Mouse (Mus musculus): ENCODE results near the gene Defa37. TPM values are rescaled to one million over a fixed set of nuclear protein-coding genes. Genes with fewer than 3 reads are reported as not detected.
"Not testable (repeated sequence)": the region's sequence is repeated elsewhere in the genome, so short reads cannot be mapped to it uniquely, and the experiment has no call there.

Gene Defa37
- not detected in 2 replicates for polyA plus RNA-seq (2012; rRNA removed)

DNA sequence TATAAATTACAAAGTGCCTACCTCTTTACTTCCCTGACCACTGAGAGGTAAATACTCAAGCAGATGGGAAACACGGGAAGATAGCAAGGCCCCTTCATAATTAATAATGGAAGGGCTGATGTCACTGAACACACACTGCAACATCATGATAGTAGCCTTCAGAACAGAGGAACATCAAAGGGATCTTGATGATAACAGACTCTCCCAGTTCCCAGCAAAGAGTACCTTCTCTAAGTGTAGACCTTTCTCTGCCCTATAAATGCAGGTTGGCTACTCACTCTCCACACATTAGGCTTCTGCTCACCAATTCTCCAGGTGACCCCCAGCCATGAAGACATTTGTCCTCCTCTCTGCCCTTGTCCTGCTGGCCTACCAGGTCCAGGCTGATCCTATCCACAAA lies at the start of gene Defa37:
Gene Defa37, plus strand, starts transcription at position 301 of the 400 bp plus-strand sequence.
- H3K4me3 ChIP-seq (ENCODE audit: insufficient read depth, low read depth, low read length); H3K27me3 ChIP-seq (replicated peaks; ENCODE audit: control insufficient read depth, insufficient read depth, low read length); H3K36me3 ChIP-seq (ENCODE audit: control insufficient read depth, insufficient read depth, low read length); DNase-seq; H3K27ac ChIP-seq (ENCODE audit: insufficient read depth, low read depth, low read length); H3K4me1 ChIP-seq (ENCODE audit: control insufficient read depth, insufficient read depth, low read length): not testable (repeated sequence)
- WGBS: no CpG with 5 or more reads among the region's 1 CpGs

DNA sequence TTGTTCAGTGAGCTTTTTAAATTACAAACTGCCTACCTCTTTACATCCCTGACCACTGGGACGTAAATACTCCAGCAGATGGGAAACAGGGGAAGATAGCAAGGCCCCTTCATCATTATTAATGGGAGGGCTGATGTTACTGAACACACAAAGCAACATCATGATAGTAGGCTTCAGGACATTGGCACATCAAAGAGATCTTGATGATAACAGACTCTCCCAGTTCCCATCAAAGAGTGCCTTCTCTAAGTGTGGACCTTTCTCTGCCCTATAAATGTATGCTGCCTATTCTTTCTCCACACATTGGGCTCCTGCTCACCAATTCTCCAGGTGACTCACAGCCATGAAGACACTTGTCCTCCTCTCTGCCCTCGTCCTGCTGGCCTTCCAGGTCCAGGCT lies 36.5 kb upstream of the Defa37 start, which contains the start of gene Defa32:
Gene Defa32, plus strand, starts transcription at position 301 of the 400 bp plus-strand sequence.
- DNase-seq; H3K36me3 ChIP-seq (ENCODE audit: control insufficient read depth, insufficient read depth, low read length); H3K27me3 ChIP-seq (replicated peaks; ENCODE audit: control insufficient read depth, insufficient read depth, low read length); H3K4me3 ChIP-seq (ENCODE audit: insufficient read depth, low read depth, low read length); H3K27ac ChIP-seq (ENCODE audit: insufficient read depth, low read depth, low read length); H3K4me1 ChIP-seq (ENCODE audit: control insufficient read depth, insufficient read depth, low read length): not testable (repeated sequence)
- WGBS: no CpG with 5 or more reads among the region's 2 CpGs

DNA sequence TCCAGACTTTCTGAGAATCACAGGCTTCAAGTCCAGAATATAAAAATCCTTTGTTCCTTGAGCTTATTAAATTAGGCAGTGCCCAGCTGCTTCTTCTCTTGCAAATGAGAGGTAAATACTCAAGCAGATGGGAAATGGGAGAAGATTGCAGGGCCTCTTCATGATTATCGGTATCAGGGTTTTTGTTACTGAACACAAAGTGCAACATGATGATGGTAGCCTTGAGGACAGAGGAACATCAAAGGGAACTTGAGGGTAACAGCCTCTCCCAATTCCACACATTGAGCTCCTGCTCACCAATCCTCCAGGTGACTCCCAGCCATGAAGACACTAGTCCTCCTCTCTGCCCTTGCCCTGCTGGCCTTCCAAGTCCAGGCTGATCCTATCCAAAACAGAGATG lies 17.5 kb downstream of the Defa37 start, which contains the start of gene Defa28:
Gene Defa28, plus strand, starts transcription at position 301 of the 400 bp plus-strand sequence.
- H3K4me1 ChIP-seq (ENCODE audit: control insufficient read depth, insufficient read depth, low read length); DNase-seq; H3K36me3 ChIP-seq (ENCODE audit: control insufficient read depth, insufficient read depth, low read length); H3K4me3 ChIP-seq (ENCODE audit: insufficient read depth, low read depth, low read length); H3K27me3 ChIP-seq (replicated peaks; ENCODE audit: control insufficient read depth, insufficient read depth, low read length); H3K27ac ChIP-seq (ENCODE audit: insufficient read depth, low read depth, low read length): not testable (repeated sequence)
- no CpG with 5 or more reads among the region's 1 CpGs for WGBS

GRCm38 (mm10) chr8:21594408-21594807 lies 29.2 kb downstream of the Defa37 start, which contains the start of gene Gm7861:
Gene Gm7861, minus strand, starts transcription at chr8:21594508.
- H3K27me3 ChIP-seq (replicated peaks; ENCODE audit: control insufficient read depth, insufficient read depth, low read length); H3K27ac ChIP-seq (ENCODE audit: insufficient read depth, low read depth, low read length); H3K4me1 ChIP-seq (ENCODE audit: control insufficient read depth, insufficient read depth, low read length); DNase-seq; H3K4me3 ChIP-seq (ENCODE audit: insufficient read depth, low read depth, low read length); H3K36me3 ChIP-seq (ENCODE audit: control insufficient read depth, insufficient read depth, low read length): not testable (repeated sequence)
- no CpG with 5 or more reads among the region's 1 CpGs for WGBS

Other genes starting within 250 kb of the Defa37 start
- gene Defa27, start 249.8 kb upstream of the Defa37 start, polyA plus RNA-seq (2012; rRNA removed): not detected in 2 replicates
- not detected in 2 replicates for gene Defa29, start 238.4 kb upstream of the Defa37 start, polyA plus RNA-seq (2012; rRNA removed)
- gene Defa2, start 186.9 kb upstream of the Defa37 start, polyA plus RNA-seq (2012; rRNA removed): not detected in 2 replicates
- not detected in 2 replicates for gene Defa33, start 173.6 kb upstream of the Defa37 start, polyA plus RNA-seq (2012; rRNA removed)
- gene Defa36, start 138.0 kb upstream of the Defa37 start, polyA plus RNA-seq (2012; rRNA removed): not detected in 2 replicates
- gene Gm7849, start 108.8 kb upstream of the Defa37 start, polyA plus RNA-seq (2012; rRNA removed): not detected in 2 replicates
- gene Defa20, start 56.1 kb upstream of the Defa37 start, polyA plus RNA-seq (2012; rRNA removed): not detected in 2 replicates
- not detected in 2 replicates for gene Defa32, start 36.4 kb upstream of the Defa37 start, polyA plus RNA-seq (2012; rRNA removed)
- gene Defa28, start 17.6 kb downstream of the Defa37 start, polyA plus RNA-seq (2012; rRNA removed): not detected in 2 replicates
- not detected in 2 replicates for gene Gm7861, start 29.1 kb downstream of the Defa37 start, polyA plus RNA-seq (2012; rRNA removed)
- not detected in 2 replicates for gene Defa26, start 52.8 kb downstream of the Defa37 start, polyA plus RNA-seq (2012; rRNA removed)
- gene Defa17, start 90.4 kb downstream of the Defa37 start, polyA plus RNA-seq (2012; rRNA removed): not detected in 2 replicates
- gene Defa34, start 100.4 kb downstream of the Defa37 start, polyA plus RNA-seq (2012; rRNA removed): not detected in 2 replicates
- gene AY761184, start 138.3 kb downstream of the Defa37 start, polyA plus RNA-seq (2012; rRNA removed): not detected in 2 replicates
- gene Defa24, start 169.1 kb downstream of the Defa37 start, polyA plus RNA-seq (2012; rRNA removed): not detected in 2 replicates

Measured in kidney, adult 2 months (tissue).